Mouse (Mus musculus): ENCODE data around the gene Mkrn2os. TPM values are rescaled to one million over a fixed set of nuclear protein-coding genes. Genes with fewer than 3 reads are reported as not detected.

The Mkrn2os gene
- polyA plus RNA-seq, 1 experiment = 2.4 TPM

Other genes with a start within 250 kb of the Mkrn2os start
- 86.7 and 120 TPM in 2 replicates for gene Pparg, start 231.6 kb downstream of the Mkrn2os start, polyA plus RNA-seq (2012; rRNA removed)
- 3.7 and 5.5 TPM in 2 replicates for gene Tsen2, start 47.9 kb downstream of the Mkrn2os start, polyA plus RNA-seq (2012; rRNA removed)
- 86.8 and 111 TPM in 2 replicates for gene Mkrn2, start 9.3 kb upstream of the Mkrn2os start, polyA plus RNA-seq (2012; rRNA removed)
- 112 and 130 TPM in 2 replicates for gene Raf1, start 84.1 kb upstream of the Mkrn2os start, polyA plus RNA-seq (2012; rRNA removed)
- 3.2 and 5.8 TPM in 2 replicates for gene Tmem40, start 169.8 kb upstream of the Mkrn2os start, polyA plus RNA-seq (2012; rRNA removed)
- gene Cand2, start 182.0 kb upstream of the Mkrn2os start, polyA plus RNA-seq (2012; rRNA removed) = 6.7 and 10.1 TPM in 2 replicates
- 938 and 1,112 TPM in 2 replicates for gene Rpl32, start 216.2 kb upstream of the Mkrn2os start, polyA plus RNA-seq (2012; rRNA removed)
- 2.0 and 2.3 TPM in 2 replicates for gene Efcab12, start 245.8 kb upstream of the Mkrn2os start, polyA plus RNA-seq (2012; rRNA removed)